Comparison of ENCODE assay signal across 8 mouse cellular contexts in genomic region chr11:107914634-107915226, GRCm38 (mm10). TPM values are rescaled to one million over a fixed set of nuclear protein-coding genes. Genes with fewer than 3 reads are reported as not detected.
DNase-seq lines count a peak whose midpoint lies in the region; ATAC-seq lines count a peak whose summit lies in the region.

TSS of gene Cacng5 (minus strand) at chr11:107915055.

- WGBS in lung, embryonic 15.5 days: 5% methylated on average over 36 of the region's 36 CpGs
- WGBS in hindbrain, embryonic 13.5 days: 6% methylated on average over 36 of the region's 36 CpGs
- WGBS in liver, embryonic 11.5 days: 8% methylated on average over 36 of the region's 36 CpGs

- 0 out of 2 replicates have a peak, but pooled peaks cover 5% of the 10 kb centered on the region for H3K4me1 ChIP-seq in lung, embryonic 15.5 days
- peaks cover 25% of the 10 kb centered on the region for H3K4me1 ChIP-seq in hindbrain, embryonic 13.5 days (replicated peaks)
- H3K4me1 ChIP-seq in liver, embryonic 11.5 days (replicated peaks; ENCODE audit: control insufficient read depth, insufficient read depth, low read length): no peaks in the 10 kb centered on the region

- peak within 1 kb of the TSS; percentile 20; the same call in 1 of the 2 replicates for H3K4me3 ChIP-seq in lung, embryonic 15.5 days
- H3K4me3 ChIP-seq in hindbrain, embryonic 13.5 days: peak within 1 kb of the TSS; percentile 42
- peak within 1 kb of the TSS; percentile 39 for H3K4me3 ChIP-seq in liver, embryonic 11.5 days (ENCODE audit: low read depth, low read length)

- DNase-seq in adrenal gland, postnatal 25 days: peak; percentile 24
- DNase-seq in adrenal gland, adult 8-10 months: no peak
- DNase-seq in lung, postnatal 25 days (ENCODE audit: low spot score): no peak
- peak; percentile 58 for DNase-seq in liver, embryonic 11.5 days (ENCODE audit: low spot score)
- peak; percentile 53 for DNase-seq in yolk sac, embryonic 10.5 days (ENCODE audit: low spot score)
- DNase-seq in thymus, postnatal 36 days: no peak

- peak; percentile 52; the same call in 1 of the 2 replicates for ATAC-seq in lung, embryonic 15.5 days (ENCODE audit: borderline replicate concordance, extremely low read depth, low FRiP score, low TSS enrichment)
- ATAC-seq in hindbrain, embryonic 13.5 days (ENCODE audit: low FRiP score): peak; percentile 80
- ATAC-seq in liver, embryonic 11.5 days (replicated peaks; ENCODE audit: low FRiP score): peak; percentile 35; the same call in 1 of the 2 replicates

- peaks cover 30% of the 10 kb centered on the region; the same call in 1 of the 2 replicates for H3K27me3 ChIP-seq in lung, embryonic 15.5 days
- peaks cover 34% of the 10 kb centered on the region for H3K27me3 ChIP-seq in hindbrain, embryonic 13.5 days
- H3K27me3 ChIP-seq in liver, embryonic 11.5 days (replicated peaks; ENCODE audit: control insufficient read depth, insufficient read depth, low read length): peaks cover 24% of the 10 kb centered on the region

- no peaks in the 10 kb centered on the region for H3K36me3 ChIP-seq in lung, embryonic 15.5 days
- H3K36me3 ChIP-seq in hindbrain, embryonic 13.5 days: no peaks in the 10 kb centered on the region
- H3K36me3 ChIP-seq in liver, embryonic 11.5 days (ENCODE audit: control insufficient read depth, insufficient read depth, low read length): no peaks in the 10 kb centered on the region

- H3K9me3 ChIP-seq in lung, embryonic 15.5 days: no peaks in the 10 kb centered on the region
- no peaks in the 10 kb centered on the region for H3K9me3 ChIP-seq in hindbrain, embryonic 13.5 days
- no peaks in the 10 kb centered on the region for H3K9me3 ChIP-seq in liver, embryonic 11.5 days (ENCODE audit: control insufficient read depth, low read length)

- peak within 1 kb of the TSS; percentile 55 for H3K4me2 ChIP-seq in lung, embryonic 15.5 days
- H3K4me2 ChIP-seq in hindbrain, embryonic 13.5 days: peak within 1 kb of the TSS; percentile 64
- peak within 1 kb of the TSS; percentile 51 for H3K4me2 ChIP-seq in liver, embryonic 11.5 days

- H3K27ac ChIP-seq in lung, embryonic 15.5 days: no peak within 1 kb of the TSS
- H3K27ac ChIP-seq in hindbrain, embryonic 13.5 days: no peak within 1 kb of the TSS
- H3K27ac ChIP-seq in liver, embryonic 11.5 days (ENCODE audit: low read depth, low read length): no peak within 1 kb of the TSS

- no peak within 1 kb of the TSS for H3K9ac ChIP-seq in lung, embryonic 15.5 days
- H3K9ac ChIP-seq in hindbrain, embryonic 13.5 days: peak within 1 kb of the TSS; percentile 73
- no peak within 1 kb of the TSS for H3K9ac ChIP-seq in liver, embryonic 11.5 days (ENCODE audit: low read depth, low read length)

RNA-seq across cellular contexts. Expression of gene Cacng5, which starts in this region (rescaled TPM):
- 0.15 TPM in 1 of 2 replicates, not detected in the other for total RNA-seq in adrenal gland, postnatal 25 days (2021)
- under 1 TPM; 0.12 to 0.24 (median 0.17) TPM for total RNA-seq in adrenal gland, adult 8-10 months (2022)
- polyA plus RNA-seq in lung, embryonic 15.5 days (2015; fragmentation: Nextera tagmentation; extraction: Ambion mirVana): 0.13 and 0.20 TPM in 2 replicates
- 4.7 and 5.8 TPM in 2 replicates for polyA plus RNA-seq in hindbrain, embryonic 13.5 days (2015; fragmentation: Nextera tagmentation; extraction: Ambion mirVana)
- 0.70 TPM in 2 replicates for polyA plus RNA-seq in liver, embryonic 11.5 days (2014; fragmentation: Nextera tagmentation; extraction: Ambion mirVana)

Comparison
In these comparisons a context has a peak if more than half of its experiments do, and no peak if none do; other contexts are left out.
1. Peak in DNase-seq in adrenal gland, postnatal 25 days; RNA of the gene not detected or under 1 TPM.
2. Peak in ATAC-seq, H3K4me3 ChIP-seq and H3K4me2 ChIP-seq in lung, embryonic 15.5 days; RNA of the gene not detected or under 1 TPM.
3. Peak in DNase-seq, ATAC-seq, H3K4me3 ChIP-seq and H3K4me2 ChIP-seq in liver, embryonic 11.5 days; RNA of the gene not detected or under 1 TPM.